Mouse (Mus musculus) E14TG2a.4 (cell line): ENCODE data around the gene Mrps10.

ENCODE experiments used
- CTCF ChIP-seq: conservative IDR thresholded peaks from 2 replicates; pipeline ENCODE4 v1.5.1; 2014; ENCODE audit warnings: low read length
- POU5F1 ChIP-seq: IDR thresholded peaks from 2 replicates; pipeline ENCODE4 v1.6.1; 2014; ENCODE audit warnings: low read length, borderline replicate concordance

- TF ChIP-seq CTCF, result no peak
- no peak for TF ChIP-seq POU5F1
These were observed 30.4 kb downstream of the Mrps10 start for GRCm38 (mm10) chr17:47399091-47399490.
